Mouse (Mus musculus) forebrain, embryonic 11.5 days (tissue): ENCODE data around the gene Ctu1. TPM values are rescaled to one million over a fixed set of nuclear protein-coding genes. Genes with fewer than 3 reads are reported as not detected.
"Not testable (repeated sequence)": the region's sequence is repeated elsewhere in the genome, so short reads cannot be mapped to it uniquely, and the experiment has no call there.

Experiments used
- ATAC-seq: fragments of 200-750 bp; cut with Nextera tagmentation; replicated peaks from 2 replicates; pipeline ENCODE4 v1.8.0; 2017; ENCODE audit warnings: moderate TSS enrichment; ENCODE audit not compliant: low FRiP score
- DNase-seq: peaks from one replicate; pipeline ENCODE4 v3.0.0-alpha.2; 2017; ENCODE audit warnings: low spot score
- H3K27ac ChIP-seq: fragments of 300-500 bp; sonication (generic); 2 replicates; pipeline ENCODE4 v1.5.1; 2014; ENCODE audit warnings: low read depth, low read length
- H3K27me3 ChIP-seq: fragments of 300-500 bp; sonication (generic); 2 replicates; pipeline ENCODE4 v1.6.1; 2014; ENCODE audit warnings: mild to moderate bottlenecking, low read length, mixed read lengths; ENCODE audit not compliant: control insufficient read depth, insufficient read depth
- H3K36me3 ChIP-seq: fragments of 300-500 bp; sonication (generic); 2 replicates; pipeline ENCODE4 v1.6.1; 2014; ENCODE audit warnings: mild to moderate bottlenecking, low read length, moderate library complexity, mixed read lengths; ENCODE audit not compliant: control insufficient read depth, insufficient read depth
- H3K4me1 ChIP-seq: fragments of 300-500 bp; sonication (generic); replicated peaks from 2 replicates; pipeline ENCODE4 v1.6.1; 2014; ENCODE audit warnings: low read length, mixed read lengths; ENCODE audit not compliant: control insufficient read depth, insufficient read depth
- H3K4me2 ChIP-seq: fragments of 300-500 bp; sonication (generic); 2 replicates; pipeline ENCODE4 v1.6.1; 2014; ENCODE audit warnings: low read depth, mild to moderate bottlenecking, low read length, moderate library complexity, mixed read lengths; ENCODE audit not compliant: severe bottlenecking
- H3K4me3 ChIP-seq: fragments of 300-500 bp; sonication (generic); 2 replicates; pipeline ENCODE4 v1.5.1; 2014; ENCODE audit warnings: low read depth, low read length
- H3K9ac ChIP-seq: fragments of 300-500 bp; sonication (generic); 2 replicates; pipeline ENCODE4 v1.6.1; 2014; ENCODE audit warnings: low read length
- H3K9me3 ChIP-seq: fragments of 300-500 bp; sonication (generic); 2 replicates; pipeline ENCODE4 v1.6.1; 2016; ENCODE audit warnings: low read length, mixed read lengths; ENCODE audit not compliant: control insufficient read depth
- WGBS: fragments of 180-500 bp; shearing (Covaris S2); extraction: QIAGEN DNeasy Blood & Tissue Kit; methylation state at CpG from one replicate; pipeline ENCODE4 v1.1.7; 2014; 5-methylcytosine and 5-hydroxymethylcytosine counted together
- polyA plus RNA-seq: library from polyadenylated mRNA; unstranded; fragments of >200 nt; fragmentation: Nextera tagmentation; extraction: Ambion mirVana; gene quantifications from 2 replicates; pipeline ENCODE4 v1.2.1, GENCODE M21; 2014

The Ctu1 gene
- polyA plus RNA-seq, 1 experiment from 2014 or later = 13.7 TPM

GRCm38 (mm10) chr7:43668582-43668981 lies 3.2 kb upstream of the Ctu1 start:
- H3K27me3 ChIP-seq = no peaks in the 10 kb centered on the region
- H3K4me3 ChIP-seq = no peak overlapping the region
- no peaks in the 10 kb centered on the region for H3K36me3 ChIP-seq
- 22% methylated on average over 3 of the region's 3 CpGs for WGBS
- no peak for ATAC-seq
- DNase-seq = no peak
- no peak overlapping the region for H3K4me2 ChIP-seq
- no peak overlapping the region for H3K27ac ChIP-seq
- H3K9me3 ChIP-seq = no peaks in the 10 kb centered on the region
- H3K9ac ChIP-seq = no peak overlapping the region
- peaks cover 6% of the 10 kb centered on the region; the same call in 1 of the 2 replicates for H3K4me1 ChIP-seq

GRCm38 (mm10) chr7:43671064-43671808 lies 580 bp upstream of the Ctu1 start:
- no peak overlapping the region for H3K27ac ChIP-seq
- no peaks in the 10 kb centered on the region for H3K27me3 ChIP-seq
- no peak for ATAC-seq
- peak overlapping the region; percentile 46 for H3K9ac ChIP-seq
- H3K9me3 ChIP-seq = no peaks in the 10 kb centered on the region
- peak overlapping the region; percentile 43; the same call in 1 of the 2 replicates for H3K4me2 ChIP-seq
- H3K4me3 ChIP-seq = peak overlapping the region; percentile 64
- peaks cover 5% of the 10 kb centered on the region; the same call in 1 of the 2 replicates for H3K36me3 ChIP-seq
- peaks cover 6% of the 10 kb centered on the region; the same call in 1 of the 2 replicates for H3K4me1 ChIP-seq
- WGBS = 68% methylated on average over 11 of the region's 11 CpGs
- DNase-seq = no peak

- peak overlapping the region; percentile 64 for H3K4me3 ChIP-seq
- 18% methylated on average over 10 of the region's 10 CpGs for WGBS
- H3K9ac ChIP-seq = peak overlapping the region; percentile 70
- H3K27ac ChIP-seq = no peak overlapping the region
- ATAC-seq (0 out of 2 replicates have a peak, but pooled peaks have one; percentile 1), DNase-seq (no peak)
- peaks cover 19% of the 10 kb centered on the region for H3K36me3 ChIP-seq
- H3K9me3 ChIP-seq = no peaks in the 10 kb centered on the region
- H3K4me2 ChIP-seq = peak overlapping the region; percentile 56
- H3K27me3 ChIP-seq = no peaks in the 10 kb centered on the region
- peaks cover 6% of the 10 kb centered on the region; the same call in 1 of the 2 replicates for H3K4me1 ChIP-seq
These were observed 905 bp downstream of the Ctu1 start for GRCm38 (mm10) chr7:43672581-43673260.

GRCm38 (mm10) chr7:43675091-43675490 lies 3.3 kb downstream of the Ctu1 start:
- Histone ChIP-seq H3K27me3 (no peaks in the 10 kb centered on the region), H3K9me3 (no peaks in the 10 kb centered on the region), H3K4me2 (no peak overlapping the region), H3K4me3 (no peak overlapping the region), H3K27ac (no peak overlapping the region), H3K9ac (no peak overlapping the region), H3K4me1 (peaks cover 6% of the 10 kb centered on the region; the same call in 1 of the 2 replicates), H3K36me3 (peaks cover 21% of the 10 kb centered on the region)
- DNase-seq (no peak), ATAC-seq (no peak)
- 92% methylated on average over 32 of the region's 32 CpGs for WGBS

- ATAC-seq (no peak), DNase-seq (peak; percentile 64)
- no peaks in the 10 kb centered on the region for H3K9me3 ChIP-seq
- no peak overlapping the region for H3K4me3 ChIP-seq
- no peaks in the 10 kb centered on the region for H3K27me3 ChIP-seq
- H3K27ac ChIP-seq = no peak overlapping the region
- H3K9ac ChIP-seq = no peak overlapping the region
- no peak overlapping the region for H3K4me2 ChIP-seq
- no peaks in the 10 kb centered on the region for H3K4me1 ChIP-seq
- peaks cover 21% of the 10 kb centered on the region for H3K36me3 ChIP-seq
These were observed 6.7 kb downstream of the Ctu1 start for GRCm38 (mm10) chr7:43678517-43678916.

- H3K4me2 ChIP-seq = no peak overlapping the region
- DNase-seq = peak; percentile 81
- H3K9ac ChIP-seq = no peak overlapping the region
- WGBS = 14% methylated on average over 5 of the region's 5 CpGs
- no peaks in the 10 kb centered on the region for H3K9me3 ChIP-seq
- no peak overlapping the region for H3K4me3 ChIP-seq
- H3K4me1 ChIP-seq = no peaks in the 10 kb centered on the region
- H3K36me3 ChIP-seq = peaks cover 17% of the 10 kb centered on the region
- H3K27me3 ChIP-seq = no peaks in the 10 kb centered on the region
- no peak; the same call in 1 of the 2 replicates for ATAC-seq
- H3K27ac ChIP-seq = no peak overlapping the region
These were observed 9.1 kb downstream of the Ctu1 start for GRCm38 (mm10) chr7:43680960-43681359.

- 24% methylated on average over 1 of the region's 1 CpGs for WGBS
These were observed 10.7 kb downstream of the Ctu1 start for GRCm38 (mm10) chr7:43682511-43682910.

GRCm38 (mm10) chr7:43685088-43685487 lies 13.3 kb downstream of the Ctu1 start:
- H3K4me3 ChIP-seq = no peak overlapping the region
- no peaks in the 10 kb centered on the region for H3K27me3 ChIP-seq
- H3K27ac ChIP-seq = no peak overlapping the region
- H3K9ac ChIP-seq = no peak overlapping the region
- no peaks in the 10 kb centered on the region for H3K9me3 ChIP-seq
- no peaks in the 10 kb centered on the region for H3K36me3 ChIP-seq
- H3K4me1 ChIP-seq = no peaks in the 10 kb centered on the region
- DNase-seq (no peak), ATAC-seq (no peak)
- 75% methylated on average over 7 of the region's 7 CpGs for WGBS
- no peak overlapping the region for H3K4me2 ChIP-seq

More at GRCm38 (mm10) chr7:43682511-43682910, 10.7 kb downstream of the Ctu1 start:
- H3K27me3 ChIP-seq, H3K9ac ChIP-seq, H3K36me3 ChIP-seq, H3K27ac ChIP-seq, DNase-seq, H3K4me1 ChIP-seq, ATAC-seq, H3K4me2 ChIP-seq, H3K9me3 ChIP-seq, H3K4me3 ChIP-seq: not testable (repeated sequence)
